ENCODE assay signal across 22 mouse cellular contexts in the genomic region with DNA sequence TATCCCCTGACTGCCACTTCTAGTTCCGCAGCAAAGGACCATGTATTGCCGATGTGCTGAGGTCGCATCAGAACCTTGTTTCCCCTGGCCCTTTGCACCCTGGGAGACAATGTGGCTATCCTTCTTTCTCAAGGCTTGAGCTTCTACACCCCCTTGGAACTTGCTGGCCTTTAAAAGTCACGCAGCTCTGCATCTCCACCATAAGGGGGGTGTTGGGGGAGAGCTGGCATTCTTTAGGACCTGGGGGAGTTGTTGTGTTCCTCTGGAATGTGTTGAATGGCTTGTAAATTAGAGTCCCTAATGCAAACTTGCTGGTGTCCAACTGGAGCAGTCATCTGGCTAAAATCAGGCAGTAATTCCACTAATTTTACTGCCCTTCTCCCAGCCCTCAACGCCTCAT.
DNase-seq lines count a peak whose midpoint lies in the region; ATAC-seq and TF ChIP-seq lines count a peak whose summit lies in the region.
"Had no signal": no experiment of that assay in that cellular context is flagged by ENCODE, and none has a peak within 500 bp of the region (broad histone marks: within the 10 kb centered on the region; RNA-seq: fewer than 3 reads in every experiment).

No protein-coding gene starts in this region.

- H3K4me1 ChIP-seq in kidney, embryonic 15.5 days, result peaks cover 39% of the 10 kb centered on the region
- peaks cover 6% of the 10 kb centered on the region for H3K4me1 ChIP-seq in limb, embryonic 11.5 days (ENCODE audit: control insufficient read depth, insufficient read depth, low read length)
- no peaks in the 10 kb centered on the region for H3K4me1 ChIP-seq in thymus, adult 2 months (replicated peaks; ENCODE audit: control insufficient read depth, insufficient read depth, low read length)

- no peak overlapping the region for H3K4me3 ChIP-seq in kidney, embryonic 15.5 days (replicated peaks)
- H3K4me3 ChIP-seq in limb, embryonic 11.5 days (ENCODE audit: low read depth, low read length), result no peak overlapping the region
- H3K4me3 ChIP-seq in thymus, adult 2 months (ENCODE audit: control insufficient read depth, insufficient read depth, low read length), result no peak overlapping the region
- H3K4me3 ChIP-seq: embryonic facial prominence, embryonic 13.5 days; heart, embryonic 12.5 days; neural tube, embryonic 12.5 days had no signal

- H3K9me3 ChIP-seq in kidney, embryonic 15.5 days (replicated peaks), result no peaks in the 10 kb centered on the region
- H3K9me3 ChIP-seq in limb, embryonic 11.5 days (ENCODE audit: control insufficient read depth, low read length), result no peaks in the 10 kb centered on the region
- H3K9me3 ChIP-seq: embryonic facial prominence, embryonic 13.5 days; heart, embryonic 12.5 days; neural tube, embryonic 12.5 days had no signal

- ATAC-seq in kidney, embryonic 15.5 days (replicated peaks; ENCODE audit: low FRiP score), result peak; percentile 75; the same call in 1 of the 2 replicates
- 0 out of 2 replicates have a peak, but pooled peaks have one; percentile 51 for ATAC-seq in limb, embryonic 11.5 days (ENCODE audit: insufficient number of reproducible peaks, low FRiP score, low TSS enrichment, low read depth)
- ATAC-seq: forebrain, embryonic 16.5 days; hindbrain, embryonic 16.5 days; intestine, postnatal 0 days had no signal

- H3K36me3 ChIP-seq in kidney, embryonic 15.5 days, result no peaks in the 10 kb centered on the region
- no peaks in the 10 kb centered on the region for H3K36me3 ChIP-seq in limb, embryonic 11.5 days (ENCODE audit: control insufficient read depth, insufficient read depth, low read length)
- no peaks in the 10 kb centered on the region for H3K36me3 ChIP-seq in thymus, adult 2 months (ENCODE audit: control insufficient read depth, insufficient read depth, low read length)
- H3K36me3 ChIP-seq: embryonic facial prominence, embryonic 13.5 days; heart, embryonic 12.5 days; neural tube, embryonic 12.5 days had no signal

- H3K27me3 ChIP-seq in kidney, embryonic 15.5 days, result no peaks in the 10 kb centered on the region
- 0 out of 2 replicates have a peak, but pooled peaks cover 3% of the 10 kb centered on the region for H3K27me3 ChIP-seq in limb, embryonic 11.5 days (ENCODE audit: control insufficient read depth, insufficient read depth, low read length)
- H3K27me3 ChIP-seq in thymus, adult 2 months (ENCODE audit: control insufficient read depth, insufficient read depth, low read length), result no peaks in the 10 kb centered on the region
- H3K27me3 ChIP-seq: CH12.LX; neural tube, embryonic 12.5 days had no signal

- no peak for TF ChIP-seq CTCF in thymus, adult 2 months (IDR thresholded peaks at IDR 0.05; ENCODE audit: borderline replicate concordance, control insufficient read depth, extremely low read depth, insufficient read depth, low read length, poor library complexity)

- 29% methylated on average over 5 of the region's 5 CpGs for WGBS in kidney, embryonic 15.5 days
- WGBS in limb, embryonic 11.5 days, result 18% methylated on average over 5 of the region's 5 CpGs
- WGBS in thymus, adult 2 months, result 66% methylated on average over 5 of the region's 5 CpGs

- H3K4me2 ChIP-seq in kidney, embryonic 15.5 days, result peak overlapping the region; percentile 20; the same call in 1 of the 2 replicates
- H3K4me2 ChIP-seq in limb, embryonic 11.5 days (ENCODE audit: low read depth, severe bottlenecking), result no peak overlapping the region
- H3K4me2 ChIP-seq: embryonic facial prominence, embryonic 13.5 days; heart, embryonic 12.5 days; neural tube, embryonic 12.5 days had no signal

- H3K9ac ChIP-seq in kidney, embryonic 15.5 days, result no peak overlapping the region
- H3K9ac ChIP-seq in limb, embryonic 11.5 days (ENCODE audit: low read length), result no peak overlapping the region
- H3K9ac ChIP-seq: embryonic facial prominence, embryonic 13.5 days; heart, embryonic 12.5 days; neural tube, embryonic 12.5 days had no signal

- peak overlapping the region; percentile 86 for H3K27ac ChIP-seq in kidney, embryonic 15.5 days
- H3K27ac ChIP-seq in limb, embryonic 11.5 days (replicated peaks; ENCODE audit: low read depth, low read length), result no peak overlapping the region
- H3K27ac ChIP-seq in thymus, adult 2 months (ENCODE audit: control insufficient read depth, insufficient read depth, low read length), result no peak overlapping the region
- H3K27ac ChIP-seq: embryonic facial prominence, embryonic 13.5 days; neural tube, embryonic 12.5 days had no signal

- no peak for TF ChIP-seq POLR2A in thymus, adult 2 months (IDR thresholded peaks at IDR 0.05; ENCODE audit: control insufficient read depth, extremely low read depth, insufficient read depth, low read length, poor library complexity)

- peak; percentile 24 for DNase-seq in kidney, adult 11 months
- DNase-seq in kidney, adult 9 months, result no peak
- DNase-seq in embryo, embryonic 10.5 days (ENCODE audit: low spot score), result peak; percentile 59
- DNase-seq in limb, embryonic 11.5 days (ENCODE audit: low spot score), result peak; percentile 66
- DNase-seq in frontal cortex, adult 2 months (ENCODE audit: extremely low spot score in 1 of 2, low spot score in 1 of 2), result no peak
- DNase-seq in thymus, adult 2 months, result no peak
- no peak for DNase-seq in ovary, postnatal 14 days (ENCODE audit: low spot score)
- DNase-seq: adrenal gland, postnatal 25 days; cerebellum, adult 11-12 months; cerebellum, postnatal 14 days; heart, postnatal 14 days; lung, adult 18-20 months; lung, postnatal 14 days; thymus, postnatal 14 days had no signal

Comparison
In these comparisons a context has a peak if more than half of its experiments do, and no peak if none do; other contexts are left out.
1. DNase-seq: peak in kidney, adult 11 months (single experiment), embryo, embryonic 10.5 days (single experiment) and limb, embryonic 11.5 days (single experiment); none in kidney, adult 9 months (single experiment), frontal cortex, adult 2 months (0 of 2), thymus, adult 2 months (single experiment) and ovary, postnatal 14 days (single experiment).